Mouse (Mus musculus) forelimb bud, embryonic 11.5 days (tissue): ENCODE measurements around the gene Klhl12.
A peak's percentile ranks its signal among the peaks of the same experiment; 100 is the strongest.
"Not testable (repeated sequence)": the region's sequence is repeated elsewhere in the genome, so short reads cannot be mapped to it uniquely, and the experiment has no call there.

ENCODE experiments used
- DNase-seq: peaks from one replicate; pipeline ENCODE4 v3.0.0-alpha.2; 2012; ENCODE audit warnings: low read depth, low spot score

Klhl12 gene

DNA sequence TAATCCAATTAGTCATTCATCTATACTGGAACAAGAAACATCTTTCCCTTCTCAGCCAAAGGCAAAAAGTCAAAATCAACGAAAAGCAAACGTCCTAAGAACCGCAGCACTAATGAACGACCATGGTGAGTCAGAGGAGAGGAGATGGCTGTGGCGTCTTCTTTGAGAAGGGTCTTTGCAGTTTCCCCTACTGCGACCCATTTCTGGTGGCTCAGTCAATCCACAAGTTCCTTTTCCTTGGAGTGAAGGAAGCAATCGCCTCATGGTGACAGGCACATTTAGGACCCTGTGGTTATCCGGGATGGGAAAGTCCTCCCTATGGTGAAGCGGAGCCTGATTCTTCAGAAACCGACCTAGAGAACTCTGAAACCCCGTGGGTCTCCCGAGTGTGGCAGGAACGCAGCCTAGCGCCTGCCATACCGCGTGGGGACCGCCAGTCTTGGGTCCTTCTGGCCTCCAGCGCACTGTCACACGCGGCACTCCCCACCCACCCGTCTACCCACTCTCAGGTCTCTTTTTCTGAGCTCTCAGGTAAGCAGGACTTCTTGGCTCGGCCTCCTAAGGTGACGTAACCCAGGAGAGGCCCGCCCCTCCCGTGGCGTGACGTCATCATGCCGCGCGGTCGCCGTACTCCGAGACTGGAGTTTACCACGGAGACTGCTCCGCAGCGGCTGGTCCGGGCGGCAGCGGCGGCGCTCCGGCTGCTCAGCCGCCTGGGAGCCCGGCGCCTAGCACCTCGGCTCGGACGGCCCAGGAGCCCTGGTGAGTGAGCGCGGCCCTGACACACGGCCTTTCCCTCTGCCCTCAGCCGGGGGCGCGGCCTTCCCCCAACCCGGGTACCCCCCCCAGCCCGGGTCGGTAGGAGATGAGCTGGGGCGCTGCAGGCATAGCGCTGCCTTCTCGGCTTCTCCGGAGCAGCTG, at the start of gene Klhl12:
Gene Klhl12, plus strand, starts transcription at position 628 of the 921 bp plus-strand sequence.
- peak; percentile 94 for DNase-seq

DNA sequence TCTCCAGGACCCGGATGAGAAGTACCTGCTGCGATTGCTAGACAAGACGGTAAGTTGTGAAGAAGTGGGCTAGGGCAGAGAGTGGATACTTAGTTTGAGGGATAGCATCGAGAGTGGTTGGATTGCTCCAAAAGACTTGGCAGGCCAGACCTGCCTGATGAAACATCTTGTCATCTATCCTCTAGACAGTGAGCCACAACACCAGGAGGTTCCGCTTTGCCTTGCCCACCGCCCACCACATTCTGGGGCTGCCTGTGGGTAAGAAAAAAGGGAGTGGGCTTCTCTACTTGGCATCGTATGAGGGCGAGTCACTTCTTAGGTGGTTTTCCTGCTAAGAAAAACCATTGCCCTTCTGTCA, 48.9 kb upstream of the Klhl12 start:
- DNase-seq, result no peak

DNA sequence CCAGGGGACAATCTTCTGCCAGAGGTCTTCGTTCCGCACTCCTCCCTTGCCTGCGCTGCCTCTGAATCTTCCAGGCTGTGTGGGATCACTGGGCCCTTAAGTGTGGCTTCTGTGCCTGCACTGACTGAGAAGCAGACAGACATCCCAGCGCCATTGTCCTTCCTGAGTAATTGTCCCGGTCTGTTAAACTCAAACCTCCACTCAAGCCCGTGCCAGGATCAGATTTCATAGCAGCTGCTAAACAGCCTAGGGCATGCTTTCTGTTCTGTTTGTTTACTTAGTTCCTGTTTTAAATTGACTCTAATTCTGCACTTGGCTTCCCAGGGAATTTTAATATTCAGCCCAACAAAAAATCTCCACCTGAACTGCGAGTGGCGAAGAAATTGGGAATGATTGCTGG, 47.3 kb upstream of the Klhl12 start:
- DNase-seq, result no peak

DNA sequence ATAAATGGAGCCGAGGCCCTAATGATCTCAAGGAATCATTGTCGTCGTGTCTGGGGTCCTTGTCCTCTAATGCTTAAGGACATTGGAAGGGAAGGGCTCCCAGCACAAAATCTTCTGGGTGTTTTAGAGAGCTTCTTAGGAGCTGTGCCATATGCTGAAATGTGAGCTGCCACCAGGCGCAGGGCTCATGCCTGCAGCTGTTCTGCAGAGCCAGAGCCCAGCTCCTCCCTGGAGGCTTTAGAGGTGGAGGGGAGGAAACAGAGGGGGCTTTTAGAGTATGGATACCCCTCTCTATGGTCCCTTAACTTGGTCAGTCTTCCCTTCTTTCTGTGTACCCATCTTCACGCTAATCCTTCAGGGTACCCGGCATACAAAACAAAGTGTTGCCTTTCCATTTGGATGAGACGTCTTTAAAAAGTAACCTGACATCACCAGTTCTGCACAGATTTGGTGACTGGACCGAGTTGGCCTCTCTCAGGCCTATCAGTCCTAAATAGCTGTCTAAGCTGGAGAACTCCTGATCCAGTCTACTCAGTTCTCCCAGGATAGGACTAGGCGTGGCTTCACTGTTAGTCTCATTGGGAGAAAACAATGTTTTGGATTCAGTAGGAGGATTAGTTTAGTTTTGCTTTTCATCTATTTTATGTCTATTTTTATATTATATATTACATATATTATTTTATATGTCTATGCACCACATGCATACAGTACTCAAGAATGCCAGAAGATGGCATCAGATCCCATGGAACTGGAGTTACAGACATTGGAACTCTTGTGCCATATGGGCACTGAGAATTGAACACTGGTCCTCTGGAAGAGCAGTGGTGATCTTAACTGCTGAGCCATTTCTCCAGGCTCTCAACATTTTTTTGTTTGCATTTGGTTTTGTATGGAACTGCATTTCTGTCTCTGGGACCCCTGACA, 43.4 kb upstream of the Klhl12 start:
- no peak for DNase-seq

DNA sequence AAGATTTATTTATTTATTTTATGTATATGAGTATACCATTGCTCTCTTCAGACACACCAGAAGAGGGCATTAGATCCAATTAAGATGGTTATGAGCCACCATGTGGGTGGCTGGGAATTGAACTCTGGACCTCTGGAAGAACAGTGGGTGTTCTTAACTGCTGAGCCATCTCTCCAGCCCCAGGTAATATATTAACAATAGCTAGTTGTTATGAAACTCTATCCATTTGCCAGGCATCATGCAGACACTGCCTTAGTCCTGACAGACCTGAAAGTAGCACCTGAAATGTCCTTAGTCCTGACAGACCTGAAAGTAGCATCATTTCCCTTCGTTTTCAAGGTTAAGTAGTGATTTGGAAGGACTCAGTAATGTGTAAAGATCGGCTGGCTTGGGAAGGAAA, 41.3 kb upstream of the Klhl12 start:
- DNase-seq, result no peak

DNA sequence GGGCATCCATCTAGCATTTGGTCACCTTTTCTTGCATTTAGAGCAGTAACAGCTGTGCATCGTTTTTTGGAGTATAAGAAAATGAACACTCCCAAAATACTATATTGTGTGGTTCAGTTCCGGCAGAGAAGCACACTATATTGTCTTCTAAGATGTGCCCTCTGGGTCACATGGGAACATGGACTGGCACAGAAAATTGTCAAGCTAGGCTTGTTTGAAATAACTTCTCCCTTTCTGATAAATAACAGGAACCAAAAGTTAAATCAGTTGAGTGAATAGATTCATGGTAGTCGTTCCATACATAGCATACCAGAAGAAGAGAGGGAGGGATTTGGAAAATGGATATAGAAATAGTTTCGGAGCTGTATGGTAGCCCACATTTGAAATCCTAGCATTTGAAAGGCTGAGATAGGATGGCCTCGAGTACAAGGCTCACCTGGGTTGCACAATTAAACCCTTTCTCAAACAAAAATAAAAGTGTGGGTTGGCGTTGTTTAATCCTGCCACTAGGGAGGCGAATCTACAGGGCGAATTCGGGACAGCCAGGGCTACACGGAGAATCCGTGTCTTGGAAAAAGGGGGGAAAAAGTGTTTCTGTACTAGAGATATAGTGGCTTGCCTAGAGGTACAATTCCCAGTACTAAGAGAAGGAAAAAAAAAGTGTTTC, 40.7 kb upstream of the Klhl12 start:
- DNase-seq, result no peak

DNA sequence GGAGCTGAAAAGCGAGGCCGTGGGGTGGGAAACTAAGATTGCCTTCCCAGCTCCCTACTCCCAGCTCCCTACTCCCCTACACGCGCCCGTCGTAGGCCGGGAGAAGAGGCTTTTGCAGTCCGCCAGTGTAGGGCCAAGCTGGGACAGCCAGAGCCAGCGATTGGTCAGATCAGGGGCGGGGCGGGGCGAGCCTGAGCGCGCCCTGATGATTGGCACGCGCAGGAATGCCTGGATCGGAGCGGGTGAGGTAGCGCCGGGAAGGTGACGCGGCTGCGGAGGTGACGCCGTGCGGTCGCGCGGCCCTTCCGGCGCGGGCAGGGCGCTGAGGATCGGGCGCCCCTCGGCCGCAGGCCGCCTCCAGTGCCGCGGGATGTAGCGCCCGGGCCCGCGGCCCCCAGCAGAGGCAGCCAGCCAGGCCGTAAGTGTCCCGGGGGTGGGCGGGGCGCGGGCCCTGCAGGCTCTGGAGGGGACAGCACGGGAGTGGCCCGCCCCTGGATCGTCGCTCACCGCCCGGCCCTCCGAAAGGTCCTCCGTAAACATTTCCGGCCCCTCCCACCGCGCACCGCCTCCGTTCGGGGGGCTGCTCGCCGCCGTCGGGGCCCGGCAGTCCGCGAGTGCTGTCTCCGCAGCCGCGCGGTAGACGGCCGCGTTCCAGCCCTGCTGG, 40.0 kb upstream of the Klhl12 start, which contains the start of gene Adipor1:
Gene Adipor1, plus strand, starts transcription at position 211 of the 664 bp plus-strand sequence.
- DNase-seq, result peak; percentile 94

DNA sequence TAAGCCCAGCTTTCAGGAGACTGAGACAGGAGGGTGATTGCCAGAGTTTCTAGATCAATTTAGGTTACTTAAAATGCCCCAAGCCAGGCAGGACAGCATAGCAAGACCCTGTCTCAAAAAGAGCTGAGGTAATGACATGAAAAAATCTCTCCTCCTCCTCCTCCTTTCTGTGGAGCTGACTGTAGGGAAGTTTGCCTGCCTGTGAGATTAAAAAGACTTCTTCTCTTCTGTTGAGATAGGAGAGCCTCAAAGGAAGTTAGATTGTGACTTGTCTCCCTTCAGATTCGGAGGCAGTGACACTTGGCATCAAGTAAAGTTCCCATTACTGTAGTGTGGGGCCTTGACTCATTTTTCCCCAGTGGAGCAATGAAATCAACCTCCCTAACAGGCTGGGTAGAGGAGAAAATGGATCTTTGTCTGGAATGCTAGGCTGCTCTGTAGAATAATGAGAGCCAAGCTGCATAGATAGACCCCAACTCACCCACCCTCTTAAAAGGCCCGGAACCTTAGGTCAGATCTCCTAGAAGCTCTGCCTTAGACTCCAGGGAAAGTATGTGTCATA, 36.8 kb upstream of the Klhl12 start:
- DNase-seq, result no peak

DNA sequence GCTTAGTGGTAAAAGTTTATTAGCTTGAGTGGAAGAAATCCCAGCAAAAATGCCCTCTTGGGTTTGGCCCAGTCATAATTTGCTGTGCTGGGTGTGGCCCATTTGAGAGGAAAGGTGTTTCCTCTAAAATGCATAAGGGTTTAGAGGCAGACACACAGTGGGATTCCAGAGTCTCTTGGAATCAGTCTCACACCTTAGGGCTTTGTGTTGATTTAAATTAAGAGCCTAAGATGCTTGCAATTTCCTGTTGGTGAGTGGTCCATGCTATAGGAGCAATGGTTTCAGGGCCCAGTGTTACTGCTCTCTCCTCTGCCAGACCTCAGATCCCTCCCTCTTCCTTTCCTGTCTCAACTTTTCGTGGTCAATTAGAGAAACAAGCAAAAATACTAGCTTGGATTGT, 36.2 kb upstream of the Klhl12 start:
- no peak for DNase-seq

DNA sequence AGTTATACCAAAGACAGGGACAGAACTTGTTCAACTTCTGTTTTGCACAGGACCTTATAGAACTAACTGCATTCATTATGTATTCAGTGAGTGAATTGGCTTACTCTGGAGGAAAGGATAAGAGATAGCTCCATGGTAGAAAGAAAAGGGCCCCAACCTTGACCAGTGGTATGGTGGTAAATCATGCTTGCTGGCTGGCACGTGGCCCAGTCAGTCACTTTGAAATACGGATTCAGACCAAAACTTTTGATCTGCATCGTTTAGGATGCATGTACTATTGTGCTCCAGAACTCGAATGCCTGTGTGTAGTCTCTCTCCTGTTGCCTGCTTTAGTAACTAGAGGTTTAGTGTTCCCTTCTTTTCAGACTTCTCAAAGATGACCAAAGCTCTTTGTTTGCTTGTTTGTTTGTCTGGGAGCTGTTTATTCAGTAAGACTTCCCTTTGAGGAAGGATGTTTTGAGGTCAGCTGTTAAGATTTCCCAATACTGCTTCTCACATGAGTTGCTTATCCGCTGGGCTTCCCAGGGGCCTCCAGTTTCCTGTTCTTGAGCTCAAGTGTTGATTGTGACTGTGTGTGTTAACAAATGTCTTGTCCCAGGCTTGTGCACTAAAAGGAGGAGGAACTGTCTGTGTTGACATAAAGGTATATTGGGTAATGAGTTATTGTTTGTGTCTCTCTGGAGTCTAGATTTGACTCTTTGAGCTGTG, 35.4 kb upstream of the Klhl12 start:
- DNase-seq, result no peak

DNA sequence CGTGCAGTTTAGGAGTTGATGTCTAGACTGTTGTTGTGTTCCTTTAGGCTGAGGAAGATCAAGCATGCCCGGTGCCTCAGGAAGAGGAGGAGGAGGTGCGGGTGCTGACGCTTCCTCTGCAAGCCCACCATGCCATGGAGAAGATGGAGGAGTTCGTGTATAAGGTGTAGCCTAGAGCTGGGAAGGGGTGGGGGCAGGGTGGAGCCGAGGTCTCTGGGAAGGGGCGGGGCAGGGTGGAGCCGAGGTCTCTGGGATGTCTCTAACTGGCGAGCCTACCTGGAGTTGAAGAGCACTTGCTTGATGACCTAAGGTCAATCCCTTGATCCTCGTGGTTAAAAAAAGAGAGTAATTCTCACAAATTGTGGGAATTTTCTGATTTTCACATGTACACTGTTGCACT, 31.4 kb upstream of the Klhl12 start:
- DNase-seq, result no peak

DNA sequence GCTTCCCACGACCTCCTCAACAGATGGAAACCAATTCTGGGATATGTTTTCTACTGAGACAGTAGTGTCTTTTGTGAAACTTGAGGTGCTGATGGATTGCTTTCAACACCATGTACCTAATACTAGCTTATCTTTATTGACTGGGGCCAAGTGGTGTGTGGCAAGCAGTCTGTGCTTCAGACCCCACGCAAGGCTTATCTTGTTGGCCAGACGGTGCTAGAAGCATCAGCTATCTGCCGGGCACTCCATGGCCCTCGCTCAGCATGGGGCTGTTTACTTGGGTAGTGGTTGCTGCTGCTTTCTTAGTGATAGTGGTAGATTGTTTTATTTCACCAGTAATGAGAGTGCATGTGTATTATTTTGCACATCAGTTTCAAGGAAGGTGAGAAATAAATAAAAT, 29.0 kb upstream of the Klhl12 start:
- no peak for DNase-seq

DNA sequence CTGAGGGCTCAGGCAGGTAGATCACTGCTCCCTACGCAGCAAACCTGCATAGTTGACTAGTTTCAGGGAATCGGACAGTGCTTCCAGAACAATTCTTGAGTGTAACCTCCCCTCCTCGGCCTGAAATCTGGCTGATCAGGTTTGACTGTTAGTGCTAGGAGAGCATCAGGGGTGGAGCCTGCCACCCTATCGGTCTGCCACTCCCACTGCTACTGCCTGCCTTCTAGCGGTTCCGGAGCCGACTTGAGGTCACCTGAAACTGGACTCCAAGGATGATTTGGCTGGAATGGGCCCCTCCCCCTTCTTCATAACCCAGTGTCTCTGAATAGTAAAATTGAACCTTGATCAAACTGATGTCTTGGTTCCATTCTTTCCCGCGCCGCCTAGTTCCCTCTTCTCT, 22.3 kb upstream of the Klhl12 start:
- DNase-seq, result no peak

DNA sequence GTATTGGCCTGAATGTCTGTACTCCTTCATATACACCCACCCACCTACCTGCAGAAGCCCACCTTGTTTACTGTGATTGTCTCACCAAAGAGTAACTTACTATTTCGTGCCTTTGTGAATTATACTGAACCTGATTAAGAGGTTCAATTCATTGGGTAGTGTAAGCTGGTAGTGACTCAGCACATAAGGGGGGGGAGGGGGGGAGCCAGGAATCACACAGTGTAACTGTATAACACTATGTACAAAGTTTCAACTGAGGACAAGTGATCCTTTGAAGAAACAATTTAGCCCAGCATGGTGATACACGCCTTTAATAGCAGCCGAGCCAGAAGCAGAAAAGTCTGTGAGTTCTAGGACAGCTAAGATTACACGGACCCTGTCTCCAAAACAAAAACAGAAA, 21.9 kb upstream of the Klhl12 start:
- DNase-seq, result no peak

DNA sequence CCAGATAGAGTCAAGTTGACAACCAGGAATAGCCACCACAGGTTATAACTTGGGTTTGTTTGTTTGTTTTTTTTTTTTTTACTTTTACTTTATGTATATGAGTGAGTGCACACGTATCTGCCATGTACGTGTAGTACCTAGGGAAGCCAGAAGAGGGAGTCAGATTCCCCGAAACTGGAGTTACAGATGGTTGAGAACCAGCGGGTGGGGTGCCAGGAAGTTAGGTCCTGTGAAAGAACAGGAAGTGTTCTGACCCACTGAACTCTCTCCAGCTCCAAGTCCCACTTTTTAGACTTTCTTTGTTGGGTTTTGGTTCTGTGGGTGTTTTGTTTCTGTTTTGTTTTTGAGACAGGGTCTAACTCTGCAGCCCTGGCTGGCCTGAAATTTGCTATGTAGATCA, 19.9 kb upstream of the Klhl12 start:
- DNase-seq, result peak; percentile 21

DNA sequence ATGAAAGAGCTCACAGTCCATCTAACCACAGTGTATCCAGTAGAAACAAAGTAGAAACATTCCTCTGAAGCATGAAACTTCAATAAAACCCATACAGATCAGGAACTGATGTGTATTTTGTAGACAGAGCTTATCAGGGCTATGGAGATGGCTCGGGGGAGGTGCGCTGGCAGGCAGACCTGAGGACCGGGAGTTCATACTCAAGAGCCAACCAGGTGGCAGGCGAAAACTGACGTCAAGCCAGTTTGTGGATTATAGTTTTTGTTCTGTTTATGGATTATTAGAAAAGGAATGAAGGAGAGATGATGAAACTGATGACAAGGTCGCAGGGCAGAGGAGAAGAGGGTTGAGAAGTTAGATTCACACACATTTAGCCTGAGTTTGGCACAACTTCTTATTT, 14.9 kb upstream of the Klhl12 start:
- DNase-seq, result no peak

DNA sequence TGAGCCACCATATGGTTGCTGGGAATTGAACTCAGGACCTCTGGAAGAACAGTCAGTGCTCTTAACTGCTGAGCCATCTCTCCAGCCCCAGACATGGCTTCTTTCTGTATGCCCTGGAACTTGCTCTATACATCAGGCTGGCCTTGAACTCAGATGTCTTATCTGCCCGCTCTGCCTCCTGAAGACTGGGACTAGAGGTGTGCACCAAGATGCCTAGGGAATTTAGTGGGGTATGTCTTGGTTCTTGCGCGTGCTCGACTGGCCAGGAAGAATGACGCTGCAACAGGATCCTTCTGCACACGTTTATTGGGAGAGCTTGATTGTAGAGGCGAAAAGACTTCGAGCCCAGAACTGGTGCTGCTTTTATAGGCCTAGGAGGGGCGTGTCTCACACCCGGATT, 13.6 kb upstream of the Klhl12 start:
- not testable (repeated sequence) for DNase-seq

DNA sequence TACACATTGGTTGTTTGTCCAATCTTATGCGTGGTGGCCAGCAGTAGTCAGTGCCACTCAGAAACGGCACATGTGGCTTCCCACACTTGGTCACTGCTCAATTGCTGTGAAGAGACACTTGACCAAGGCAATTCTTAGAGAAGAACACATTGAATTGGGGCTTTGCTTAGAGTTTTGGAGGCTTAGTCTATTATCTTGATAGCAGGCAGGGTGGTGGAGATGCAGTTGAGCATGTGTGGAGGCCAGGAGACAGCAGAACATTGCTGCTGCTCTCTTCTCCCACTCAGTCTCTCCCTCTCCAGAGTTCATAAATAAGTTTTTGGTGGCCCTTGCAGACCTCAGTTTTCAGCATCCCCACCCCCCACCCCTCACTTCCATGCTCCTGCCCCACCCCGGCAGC, 12.9 kb upstream of the Klhl12 start:
- DNase-seq, result no peak

DNA sequence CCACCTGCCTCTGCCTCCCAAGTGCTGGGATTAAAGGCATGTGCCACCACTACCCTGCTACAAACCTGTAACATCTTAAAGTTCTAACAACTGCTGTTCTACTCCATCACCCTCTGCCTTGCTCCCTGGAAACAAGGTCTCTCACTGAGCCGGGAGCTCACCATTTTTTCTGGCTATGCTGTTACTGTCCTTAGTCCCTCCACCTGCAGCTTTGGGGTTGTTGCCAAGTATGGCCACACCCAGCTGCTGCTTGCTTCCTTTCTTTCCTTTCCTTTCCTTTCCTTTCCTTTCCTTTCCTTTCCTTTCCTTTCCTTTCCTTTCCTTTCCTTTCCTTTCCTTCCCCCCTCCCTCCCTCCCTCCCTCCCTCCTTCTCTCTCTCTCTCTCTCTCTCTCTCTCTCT, 12.0 kb upstream of the Klhl12 start:
- DNase-seq, result not testable (repeated sequence)

DNA sequence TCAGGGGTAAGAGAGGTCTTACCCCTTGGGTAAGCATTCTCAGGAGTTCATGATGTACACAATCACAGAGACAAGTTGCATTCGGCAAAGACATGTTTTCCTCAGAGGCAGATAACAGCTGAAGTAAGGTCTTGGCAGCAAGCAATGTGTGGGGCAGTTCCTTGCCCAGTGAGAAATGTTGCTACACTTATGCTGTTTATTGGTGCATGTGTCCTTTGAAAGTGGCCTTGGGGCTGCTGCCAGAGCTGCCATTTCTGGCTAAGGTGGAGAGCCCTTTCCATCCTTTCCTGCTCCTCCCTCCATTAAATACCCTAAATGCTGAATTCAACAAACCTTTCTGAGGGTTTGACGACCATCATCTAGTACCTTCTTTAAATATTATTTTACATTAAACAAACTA, 9.9 kb upstream of the Klhl12 start:
- DNase-seq, result no peak
